Mouse (Mus musculus) monocyte, adult 5-6 weeks (primary cell): ENCODE results near the gene Atp6v1a. TPM values are rescaled to one million over a fixed set of nuclear protein-coding genes. Genes with fewer than 3 reads are reported as not detected.
A peak's percentile ranks its signal among the peaks of the same experiment; 100 is the strongest.

Experiments
- ATAC-seq: fragments of 153-309, 156-312 bp; replicated peaks from 2 replicates; pipeline ENCODE4 v1.8.0; 2017; ENCODE audit warnings: mild to moderate bottlenecking; ENCODE audit not compliant: low TSS enrichment, insufficient number of reproducible peaks, severe bottlenecking, poor library complexity, low FRiP score
- total RNA-seq: library from RNA; stranded (forward); fragments of 200-1000, 200-491, 200-594 nt; gene quantifications from 3 replicates; pipeline ENCODE4 v1.2.3, GENCODE M21; 2017

Gene Atp6v1a
- total RNA-seq, 1 experiment from 2014 or later, result 76.9 TPM

GRCm38 (mm10) chr16:44140186-44140787, 782 bp upstream of the Atp6v1a start:
- ATAC-seq, result peak; percentile 66

- peak; percentile 82 for ATAC-seq
Measured at GRCm38 (mm10) chr16:44138979-44139535, 448 bp downstream of the Atp6v1a start.

GRCm38 (mm10) chr16:44138377-44138978, 1.0 kb downstream of the Atp6v1a start:
- 0 out of 2 replicates have a peak, but pooled peaks have one; percentile 7 for ATAC-seq

DNA sequence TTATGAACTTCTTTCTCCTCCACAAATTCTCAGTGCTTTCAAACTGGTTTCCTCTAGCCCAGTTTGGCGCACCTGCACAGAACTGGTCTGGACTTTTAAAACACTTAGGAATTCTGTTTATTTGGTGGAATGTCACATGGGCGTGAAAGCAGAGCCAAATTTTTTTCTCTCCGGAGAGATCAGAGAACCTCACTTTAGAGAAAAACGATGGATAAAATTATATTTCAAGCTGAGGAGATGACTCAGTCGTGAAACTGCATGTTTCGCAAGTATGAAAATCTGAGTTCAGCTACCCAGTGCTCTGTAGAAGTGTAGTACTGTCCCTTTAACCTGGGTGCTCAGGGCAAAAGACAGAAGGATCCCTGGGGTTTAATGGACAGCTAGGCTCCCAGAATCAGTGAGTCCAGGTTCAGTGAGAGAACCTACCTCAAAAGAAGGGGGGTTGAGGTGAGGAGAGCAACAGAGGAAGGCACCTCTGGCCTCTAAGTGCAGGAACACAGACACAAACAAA, 2.9 kb downstream of the Atp6v1a start:
- ATAC-seq, result no peak

DNA sequence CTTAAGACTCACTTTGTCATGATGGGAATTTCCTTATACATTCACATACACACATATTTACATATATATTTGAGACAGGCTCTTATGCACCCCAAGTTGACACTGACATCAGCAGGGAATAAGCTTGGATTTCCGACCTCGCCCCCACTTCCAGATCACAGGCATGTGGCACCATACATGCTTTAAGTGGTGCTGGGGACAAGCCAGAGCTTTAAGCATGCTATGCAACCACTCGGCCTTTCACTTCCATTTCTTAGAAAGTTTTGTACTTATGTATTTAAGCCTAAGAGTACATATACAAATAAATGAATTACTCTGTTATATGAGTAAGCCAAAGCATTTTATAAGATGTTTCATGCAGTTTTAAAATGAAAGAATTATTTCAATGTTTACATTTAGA, 6.3 kb downstream of the Atp6v1a start:
- no peak for ATAC-seq

GRCm38 (mm10) chr16:44132300-44132699, 7.2 kb downstream of the Atp6v1a start:
- no peak for ATAC-seq

GRCm38 (mm10) chr16:44126437-44126836, 13.1 kb downstream of the Atp6v1a start:
- ATAC-seq, result no peak

DNA sequence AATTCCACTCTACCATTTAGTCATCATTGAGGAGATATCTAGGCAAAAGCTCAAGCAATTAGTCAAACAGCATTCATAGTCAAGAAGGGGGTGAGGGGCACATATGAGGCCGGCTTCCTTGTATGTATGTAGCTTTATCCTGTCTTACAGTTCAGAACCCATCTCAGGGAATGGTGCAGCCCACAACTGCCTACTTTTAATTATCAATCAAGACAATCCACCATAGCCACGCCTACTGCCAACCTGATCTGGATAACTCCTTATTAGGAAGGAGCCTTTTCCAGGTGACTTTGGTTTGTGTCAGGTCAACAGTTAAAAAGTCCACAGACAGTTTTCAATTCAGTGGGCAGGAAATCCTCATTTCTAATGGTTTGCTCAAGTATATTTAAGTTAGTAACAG, 14.1 kb downstream of the Atp6v1a start:
- no peak for ATAC-seq

GRCm38 (mm10) chr16:44124713-44125112, 14.8 kb downstream of the Atp6v1a start:
- ATAC-seq, result no peak

DNA sequence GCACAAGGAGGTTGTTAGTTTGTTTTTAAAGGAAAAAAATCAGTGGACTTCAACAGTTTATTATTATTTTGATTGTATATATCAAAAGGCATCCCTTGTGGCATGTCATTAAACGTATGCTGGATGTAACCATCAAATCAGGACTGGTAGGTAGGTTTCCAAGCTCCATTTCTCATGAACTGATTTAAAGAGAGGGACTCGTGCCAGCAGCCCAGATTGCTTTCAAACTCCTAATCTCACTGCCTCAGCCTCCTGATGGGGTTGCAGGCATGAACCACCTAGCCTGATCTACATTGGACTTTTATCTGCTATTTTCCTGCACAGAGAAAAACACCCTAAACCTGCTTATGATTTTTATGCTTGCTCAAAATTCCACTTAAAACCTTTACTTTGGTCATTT, 15.7 kb downstream of the Atp6v1a start:
- ATAC-seq, result no peak

- no peak for ATAC-seq
Measured at GRCm38 (mm10) chr16:44122982-44123725, 16.4 kb downstream of the Atp6v1a start.

GRCm38 (mm10) chr16:44122574-44122973, 16.9 kb downstream of the Atp6v1a start:
- ATAC-seq, result no peak

DNA sequence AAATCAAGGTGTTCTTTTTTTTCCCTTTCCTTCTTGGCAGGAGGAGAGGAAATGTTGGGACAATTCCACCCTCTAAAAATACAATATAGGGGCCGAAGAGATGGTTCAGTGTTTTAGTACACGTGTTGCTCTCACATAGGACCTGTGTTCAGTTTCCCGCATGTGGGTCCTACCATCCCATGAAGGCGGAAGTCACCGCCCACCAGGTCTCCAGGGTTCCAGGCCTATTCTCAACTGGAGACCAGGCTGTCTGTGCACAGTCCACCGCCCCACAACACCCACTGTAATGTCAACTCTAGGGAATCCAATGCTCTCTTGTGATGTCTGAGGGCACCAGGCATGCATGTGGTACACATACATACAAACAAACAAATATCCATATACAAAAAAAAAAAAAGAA, 17.4 kb downstream of the Atp6v1a start:
- ATAC-seq, result no peak

- no peak for ATAC-seq
Measured at GRCm38 (mm10) chr16:44119753-44120501, 19.6 kb downstream of the Atp6v1a start.

DNA sequence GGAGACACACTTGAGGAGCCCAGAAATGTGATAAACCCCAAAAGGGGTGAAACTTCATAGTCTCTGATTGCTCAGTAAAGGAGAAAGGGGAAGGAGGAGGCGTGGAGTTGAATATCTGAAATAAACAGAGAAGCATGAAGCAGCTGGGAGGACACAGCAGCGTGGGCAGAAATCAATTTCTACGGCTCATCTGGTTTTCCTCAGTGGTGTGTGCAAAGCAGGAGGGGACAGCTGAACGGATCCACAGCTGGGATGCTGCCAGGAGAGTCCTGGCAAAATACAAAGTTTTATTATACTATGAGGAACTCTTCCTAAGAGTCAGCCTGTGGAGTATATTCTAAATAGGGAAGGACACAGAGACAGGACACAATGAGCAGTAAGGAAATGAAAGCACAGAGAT, 30.5 kb downstream of the Atp6v1a start:
- no peak for ATAC-seq

- ATAC-seq, result no peak
Measured at GRCm38 (mm10) chr16:44105211-44105610, 34.3 kb downstream of the Atp6v1a start.

DNA sequence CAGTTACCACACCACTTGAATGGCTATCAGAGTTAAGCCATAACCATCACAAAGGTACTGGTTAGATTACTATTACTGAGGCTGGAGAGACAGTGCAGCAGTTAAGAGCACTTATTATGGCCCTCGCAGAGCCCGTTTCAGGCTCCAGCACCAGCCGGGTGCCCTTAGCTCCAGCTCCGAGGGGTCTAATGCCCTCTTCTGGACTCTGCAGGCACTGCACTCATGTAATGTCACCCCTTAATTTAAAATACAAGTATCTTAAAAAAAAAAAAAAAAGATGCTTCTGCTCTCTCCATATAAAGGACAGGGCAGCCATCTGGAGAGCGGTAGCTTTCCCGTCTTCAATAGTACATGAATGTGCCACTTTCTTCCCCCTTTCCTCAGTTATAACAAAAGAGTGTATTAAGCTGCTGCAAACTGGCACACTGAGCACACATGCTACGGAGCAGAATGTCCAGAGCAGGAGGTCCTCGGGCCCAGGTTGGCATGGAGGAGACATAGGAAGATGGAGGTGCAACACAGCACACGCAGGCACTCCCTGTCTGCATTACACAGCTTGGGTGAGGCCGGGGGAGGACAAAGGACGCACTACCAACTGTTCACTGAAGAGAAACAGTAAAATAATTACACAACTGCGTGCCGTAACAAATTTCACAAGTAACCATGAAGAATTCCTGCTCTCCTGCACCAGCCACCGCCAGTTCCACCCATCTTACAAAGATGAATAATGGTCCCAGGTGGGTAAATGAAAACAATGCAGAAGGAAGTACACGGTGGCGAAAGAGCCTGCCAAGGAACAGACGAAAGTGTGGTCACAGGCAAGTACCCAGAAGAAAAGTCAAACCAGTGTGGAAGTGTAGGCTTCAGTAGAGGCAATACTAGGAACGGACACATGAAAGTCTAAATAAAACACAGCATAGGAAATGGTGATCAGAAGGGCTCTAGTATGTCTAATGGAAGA, 35.4 kb downstream of the Atp6v1a start:
- ATAC-seq, result no peak

- no peak for ATAC-seq
Measured at GRCm38 (mm10) chr16:44102925-44103324, 36.6 kb downstream of the Atp6v1a start.
